Mouse (Mus musculus): ENCODE measurements around the gene Myoz2. TPM values are rescaled to one million over a fixed set of nuclear protein-coding genes. Genes with fewer than 3 reads are reported as not detected.

Myoz2 gene
- polyA plus RNA-seq, 1 experiment from 2014 or later: 0.08 TPM

- ATAC-seq (no peak), DNase-seq (ENCODE audit: low read depth, low spot score) (no peak)
- in situ Hi-C loops (cut with MboI; ENCODE audit: low pct_unique_long_range_greater_than_20kb): no loop called here
- CTCF ChIA-PET: interaction anchor here (1.0 to 1.7 kb wide), 5 partner anchors 11 to 38 kb away, joined by 3 to 5 read pairs (median 4); no protein-coding TSS in a partner anchor
- TF ChIP-seq CTCF (IDR thresholded peaks at IDR 0.05): no peak
- no peaks in the 10 kb centered on the region for H3K27me3 ChIP-seq
- POLR2A ChIA-PET: interaction anchor here (0.6 kb wide), 2 partner anchors 25 to 58 kb away, joined by 3 read pairs; no protein-coding TSS in a partner anchor
Observed at GRCm38 (mm10) chr3:123065466-123065865, 30.7 kb upstream of the Myoz2 start.

DNA sequence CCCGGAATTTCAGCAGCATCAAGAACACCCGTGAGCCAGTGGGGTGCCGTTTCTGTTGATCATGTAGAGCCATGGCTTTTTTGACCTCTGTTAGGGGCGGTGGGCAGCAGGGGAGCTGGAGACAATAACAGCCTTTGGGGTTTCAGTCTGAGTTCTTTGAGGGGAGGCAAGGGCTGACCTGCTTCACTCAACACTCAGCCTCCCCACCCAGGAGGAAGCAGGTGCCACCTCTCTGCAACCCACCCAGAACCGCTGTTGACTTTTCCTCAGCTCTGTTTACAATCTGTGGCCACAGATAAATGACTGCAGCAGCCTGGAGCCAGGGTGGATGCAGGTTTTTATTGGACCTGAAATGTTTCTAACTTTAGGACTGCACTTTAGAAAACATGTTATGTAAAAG is 29.4 kb upstream of the Myoz2 start:
- in situ Hi-C loops (cut with MboI; ENCODE audit: low pct_unique_long_range_greater_than_20kb): no loop called here
- DNase-seq (ENCODE audit: low read depth, low spot score): no peak
- H3K27me3 ChIP-seq: no peaks in the 10 kb centered on the region
- CTCF ChIA-PET: interaction anchor here (1.5 to 1.7 kb wide), 2 partner anchors 9 to 37 kb away, joined by 3 read pairs; no protein-coding TSS in a partner anchor
- ATAC-seq: no peak
- POLR2A ChIA-PET: interaction anchor here (1.0 kb wide), 1 partner anchor 16 kb away, joined by 4 read pairs; no protein-coding TSS in a partner anchor
- no peak for TF ChIP-seq CTCF (IDR thresholded peaks at IDR 0.05)

DNA sequence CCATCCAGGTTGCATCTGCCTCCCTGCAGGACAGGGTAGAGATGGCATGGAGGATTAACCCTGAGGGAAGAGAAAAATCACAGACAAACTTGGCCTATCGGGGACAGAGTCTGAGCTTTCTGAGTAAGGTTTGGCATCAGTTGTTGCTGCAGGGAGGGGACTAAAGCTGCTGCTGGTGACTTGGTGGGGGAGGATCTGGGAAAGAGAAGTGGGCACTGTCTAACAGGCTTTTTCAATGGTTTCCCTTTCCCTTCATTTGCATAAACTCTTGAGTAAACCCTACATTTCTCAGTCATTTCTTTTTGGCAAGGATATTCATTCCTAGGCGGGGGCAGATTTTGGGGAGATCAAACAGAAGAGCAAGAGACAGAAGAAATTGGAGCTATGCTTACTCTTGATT is 27.1 kb upstream of the Myoz2 start:
- CTCF ChIA-PET: interaction anchor here (0.9 to 1.3 kb wide), 2 partner anchors 24 to 33 kb away, joined by 3 read pairs; no protein-coding TSS in a partner anchor
- H3K27me3 ChIP-seq: no peaks in the 10 kb centered on the region
- DNase-seq (ENCODE audit: low read depth, low spot score) (no peak), ATAC-seq (no peak)
- POLR2A ChIA-PET: interaction anchor here (1.3 kb wide), 1 partner anchor 18 kb away, joined by 3 read pairs; no protein-coding TSS in a partner anchor
- no peak for TF ChIP-seq CTCF (IDR thresholded peaks at IDR 0.05)
- in situ Hi-C loops (cut with MboI; ENCODE audit: low pct_unique_long_range_greater_than_20kb): no loop called here

GRCm38 (mm10) chr3:123058832-123059231 is 24.0 kb upstream of the Myoz2 start:
- no peaks in the 10 kb centered on the region for H3K27me3 ChIP-seq
- no peak for TF ChIP-seq CTCF (IDR thresholded peaks at IDR 0.05)
- in situ Hi-C loops (cut with MboI; ENCODE audit: low pct_unique_long_range_greater_than_20kb): loop anchor here (5.0 kb wide), 2 partner anchors 38 to 72 kb away; no protein-coding TSS in a partner anchor
- DNase-seq (ENCODE audit: low read depth, low spot score) (no peak), ATAC-seq (no peak)
- POLR2A ChIA-PET: interaction anchor here (0.6 to 1.5 kb wide), 2 partner anchors 35 to 75 kb away, joined by 3 to 7 read pairs; no protein-coding TSS in a partner anchor
- CTCF ChIA-PET: interaction anchor here (1.2 to 3.0 kb wide), 5 partner anchors 22 to 37 kb away, joined by 3 to 7 read pairs (median 4); no protein-coding TSS in a partner anchor

GRCm38 (mm10) chr3:123054178-123054577 is 19.4 kb upstream of the Myoz2 start:
- in situ Hi-C loops (cut with MboI; ENCODE audit: low pct_unique_long_range_greater_than_20kb): no loop called here
- peak; percentile 97 for ATAC-seq
- peak; percentile 17 for TF ChIP-seq CTCF (IDR thresholded peaks at IDR 0.05)
- no peaks in the 10 kb centered on the region for H3K27me3 ChIP-seq
- POLR2A ChIA-PET: interaction anchor here (1.0 to 1.5 kb wide), 4 partner anchors 39 to 105 kb away, joined by 3 to 4 read pairs (median 3); partner anchors contain the start of gene Usp53
- CTCF ChIA-PET: interaction anchor here (0.8 to 1.5 kb wide), 4 partner anchors 12 to 39 kb away, joined by 3 to 4 read pairs (median 4); no protein-coding TSS in a partner anchor
- peak; percentile 92 for DNase-seq (ENCODE audit: low read depth, low spot score)

DNA sequence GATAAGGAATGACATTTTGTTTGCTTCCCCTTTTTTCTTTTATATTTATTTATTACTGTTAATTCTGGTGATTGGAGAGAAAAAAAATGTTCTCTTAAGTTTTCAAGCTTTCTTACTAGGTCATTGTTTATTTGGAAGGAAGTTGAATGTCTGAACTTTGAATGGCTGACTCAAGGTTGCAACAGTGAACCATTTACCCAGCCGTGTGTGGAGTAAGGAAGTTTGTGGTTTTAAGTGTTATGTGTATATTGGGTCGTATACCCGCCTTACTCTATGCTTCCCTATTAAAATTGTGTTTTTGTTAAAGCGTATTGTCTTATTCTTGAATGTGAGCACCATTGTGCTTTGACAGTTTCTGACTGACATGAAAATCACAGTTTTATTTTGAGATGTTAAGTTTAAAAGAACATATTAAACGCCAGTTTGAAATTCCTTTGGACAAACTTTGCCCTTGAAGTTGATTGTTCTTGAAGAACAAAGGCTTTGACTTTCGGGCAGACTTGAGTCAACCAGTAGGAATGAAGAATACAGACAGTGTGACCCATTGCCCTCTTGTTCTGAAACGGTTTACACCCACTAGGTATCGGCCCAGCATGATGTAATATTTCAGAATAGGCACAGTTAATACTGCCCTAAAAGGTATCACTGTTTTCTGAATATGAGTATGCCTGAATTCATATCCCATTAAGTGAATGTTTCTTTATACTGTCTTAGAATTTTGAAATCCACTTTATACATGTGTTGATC is 18.6 kb upstream of the Myoz2 start:
- H3K27me3 ChIP-seq: no peaks in the 10 kb centered on the region
- in situ Hi-C loops (cut with MboI; ENCODE audit: low pct_unique_long_range_greater_than_20kb): no loop called here
- ChIA-PET CTCF (interaction anchor here (0.7 to 2.1 kb wide), 5 partner anchors 27 to 112 kb away, joined by 3 to 6 read pairs (median 4); no protein-coding TSS in a partner anchor), POLR2A (interaction anchor here (1.0 kb wide), 1 partner anchor 68 kb away, joined by 3 read pairs; no protein-coding TSS in a partner anchor)
- TF ChIP-seq CTCF (IDR thresholded peaks at IDR 0.05): no peak
- peak; percentile 78 for DNase-seq (ENCODE audit: low read depth, low spot score)
- peak; percentile 68 for ATAC-seq

DNA sequence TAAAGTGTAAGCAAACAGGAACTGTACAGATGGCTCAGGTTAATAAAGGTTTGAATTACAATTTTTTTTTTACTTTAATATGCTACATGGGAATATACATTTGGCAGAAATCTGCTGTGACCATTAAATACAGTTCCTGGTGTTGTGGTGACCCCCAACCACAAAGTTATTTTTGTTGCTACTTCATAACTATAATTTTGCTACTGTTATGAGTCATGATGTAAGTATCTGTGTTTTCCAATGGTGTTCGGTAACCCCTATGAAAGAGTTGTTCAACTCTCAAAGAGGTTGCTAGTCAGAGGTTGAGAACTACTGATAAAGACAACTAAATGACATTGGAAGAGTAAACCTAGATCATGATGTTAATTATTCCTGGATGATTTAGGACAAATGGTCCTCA is 7.5 kb upstream of the Myoz2 start:
- no peak for ATAC-seq
- TF ChIP-seq CTCF (IDR thresholded peaks at IDR 0.05): no peak
- H3K27me3 ChIP-seq: no peaks in the 10 kb centered on the region
- CTCF ChIA-PET: interaction anchor here (1.3 to 2.1 kb wide), 4 partner anchors 10 to 54 kb away, joined by 3 to 8 read pairs (median 4); no protein-coding TSS in a partner anchor
- in situ Hi-C loops (cut with MboI; ENCODE audit: low pct_unique_long_range_greater_than_20kb): no loop called here
- POLR2A ChIA-PET: no interaction called here
- no peak for DNase-seq (ENCODE audit: low read depth, low spot score)

GRCm38 (mm10) chr3:123033804-123034203 is 1.0 kb downstream of the Myoz2 start:
- in situ Hi-C loops (cut with MboI; ENCODE audit: low pct_unique_long_range_greater_than_20kb): no loop called here
- CTCF ChIA-PET: interaction anchor here (0.6 to 1.4 kb wide), 4 partner anchors 15 to 47 kb away, joined by 3 to 5 read pairs (median 3); no protein-coding TSS in a partner anchor

GRCm38 (mm10) chr3:123025634-123026033 is 9.2 kb downstream of the Myoz2 start:
- no peak for ATAC-seq
- no peak for DNase-seq (ENCODE audit: low read depth, low spot score)
- no peak for TF ChIP-seq CTCF (IDR thresholded peaks at IDR 0.05)
- ChIA-PET POLR2A (no interaction called here), CTCF (no interaction called here)
- no peaks in the 10 kb centered on the region for H3K27me3 ChIP-seq
- in situ Hi-C loops (cut with MboI; ENCODE audit: low pct_unique_long_range_greater_than_20kb): no loop called here

More at GRCm38 (mm10) chr3:123033804-123034203, 1.0 kb downstream of the Myoz2 start:
- TF ChIP-seq CTCF (IDR thresholded peaks at IDR 0.05): no peak
- H3K27me3 ChIP-seq: no peaks in the 10 kb centered on the region
- ATAC-seq (no peak), DNase-seq (ENCODE audit: low read depth, low spot score) (no peak)
- POLR2A ChIA-PET: interaction anchor here (0.7 to 0.8 kb wide), 2 partner anchors 14 to 50 kb away, joined by 3 read pairs; partner anchors contain the start of gene Usp53

DNA sequence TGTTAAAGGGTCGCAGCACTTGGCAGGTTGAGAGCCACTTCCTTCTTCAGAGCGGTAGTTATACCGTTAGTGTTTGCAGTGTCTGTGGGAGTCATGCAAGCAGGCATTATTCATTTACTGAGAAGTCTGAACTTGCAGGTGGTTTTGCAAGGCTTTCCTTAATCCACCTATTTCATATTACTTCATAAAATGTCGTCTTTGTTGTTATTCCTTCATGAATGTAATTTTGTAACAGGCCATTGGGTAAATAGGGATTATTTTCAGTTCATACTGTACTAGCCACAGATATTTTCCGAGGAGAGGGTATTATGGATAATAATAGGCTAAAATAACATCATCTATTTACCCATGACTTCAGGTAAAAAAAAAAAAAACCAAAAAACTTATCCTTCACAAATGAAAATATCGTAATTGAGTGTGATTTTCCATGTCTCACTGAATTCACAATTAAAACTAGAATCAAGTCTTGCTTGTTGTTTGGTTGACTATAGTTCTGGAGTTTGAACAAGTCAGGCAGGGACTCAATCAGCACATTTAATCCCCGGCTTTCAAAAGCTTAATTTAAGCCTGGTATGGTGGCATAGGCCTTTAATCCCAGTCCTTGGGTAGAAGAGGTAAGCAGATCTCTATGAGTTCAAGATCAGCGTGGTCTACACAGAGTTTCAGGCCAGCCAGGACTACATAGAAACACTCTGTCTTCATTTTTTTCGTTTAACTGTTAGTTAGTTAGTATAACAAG is 10.2 kb downstream of the Myoz2 start:
- in situ Hi-C loops (cut with MboI; ENCODE audit: low pct_unique_long_range_greater_than_20kb): no loop called here
- CTCF ChIA-PET: interaction anchor here (1.0 kb wide), 1 partner anchor 39 kb away, joined by 3 read pairs; no protein-coding TSS in a partner anchor
- TF ChIP-seq CTCF (IDR thresholded peaks at IDR 0.05): no peak
- DNase-seq (ENCODE audit: low read depth, low spot score) (no peak), ATAC-seq (no peak)
- POLR2A ChIA-PET: no interaction called here
- H3K27me3 ChIP-seq: no peaks in the 10 kb centered on the region

All from Patski (cell line).